Mouse (Mus musculus) E14TG2a.4 (cell line): ENCODE measurements around the gene Tpbg.

Experiments used
- CTCF ChIP-seq: conservative IDR thresholded peaks from 2 replicates; pipeline ENCODE4 v1.5.1; 2014; ENCODE audit warnings: low read length
- NANOG ChIP-seq: IDR thresholded peaks from 2 replicates; pipeline ENCODE4 v1.6.1; 2014; ENCODE audit warnings: borderline replicate concordance, low read length, mixed read lengths

DNA sequence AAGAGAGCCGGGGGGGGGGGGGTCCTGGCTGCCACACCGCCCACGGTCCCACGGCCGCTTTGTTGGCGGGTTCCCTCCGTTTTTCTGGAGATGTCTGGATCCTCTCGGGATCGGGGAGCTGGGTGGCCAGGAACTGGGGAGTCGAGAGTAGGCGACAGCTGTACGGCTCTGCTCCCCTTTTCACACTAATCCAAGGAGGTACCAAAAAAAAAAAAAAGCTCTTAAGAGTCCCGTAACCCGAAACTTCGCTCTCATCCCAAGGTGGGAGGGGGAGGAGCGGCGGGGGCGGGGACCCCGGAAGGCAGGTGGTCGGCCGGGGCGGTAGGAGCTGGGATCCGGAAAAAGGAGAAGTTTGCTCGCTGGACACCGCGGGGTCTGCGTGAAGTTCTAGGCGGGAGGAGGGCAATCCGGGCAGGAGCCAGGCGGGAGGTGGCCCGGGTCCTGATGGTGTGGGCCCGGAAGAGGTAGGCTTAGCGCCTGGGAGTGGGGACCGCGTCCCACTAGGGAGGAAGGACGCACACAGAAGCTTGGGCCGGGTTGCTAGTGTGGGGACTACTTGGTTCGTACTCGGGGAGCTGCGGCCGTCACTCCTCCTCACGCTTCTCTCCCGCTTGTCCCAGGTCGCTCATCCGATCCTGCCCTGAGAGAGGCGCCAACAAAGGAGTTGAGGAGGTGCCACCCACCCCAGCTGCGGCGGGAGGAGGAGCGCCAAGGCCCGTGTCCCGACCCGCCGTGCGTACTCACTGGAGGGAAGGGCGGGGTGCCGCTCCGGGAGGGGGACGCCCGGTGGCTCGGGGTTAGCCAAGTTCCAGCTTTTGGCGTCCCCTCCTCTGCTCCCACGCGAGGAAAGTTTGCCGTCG is 1.1 kb downstream of the Tpbg start:
- no peak for TF ChIP-seq CTCF
- TF ChIP-seq NANOG, result no peak
